Mouse (Mus musculus) left cerebral cortex, postnatal 14 days (tissue): Measurements from ENCODE around the gene Tet3. TPM values are rescaled to one million over a fixed set of nuclear protein-coding genes. Genes with fewer than 3 reads are reported as not detected.

Experiments used
- DNase-seq, 2 experiments: peaks; one replicate each; pipeline ENCODE4 v3.0.0; 2021 to 2022; ENCODE audit warnings: low spot score in 2 of 2, mixed read lengths in 1 of 2
- intact Hi-C: fragments of 180-260 bp; cut with DNase I; formaldehyde crosslinking; loops from one replicate; pipeline ENCODE4 v1.15.1; 2025
- total RNA-seq, 2 experiments: library from RNA; stranded (reverse); gene quantifications; 2 replicates each; pipeline ENCODE4 v1.2.3; 2021

Gene Tet3
- total RNA-seq, 2 experiments from 2014 or later, result 106 to 114 TPM

DNA sequence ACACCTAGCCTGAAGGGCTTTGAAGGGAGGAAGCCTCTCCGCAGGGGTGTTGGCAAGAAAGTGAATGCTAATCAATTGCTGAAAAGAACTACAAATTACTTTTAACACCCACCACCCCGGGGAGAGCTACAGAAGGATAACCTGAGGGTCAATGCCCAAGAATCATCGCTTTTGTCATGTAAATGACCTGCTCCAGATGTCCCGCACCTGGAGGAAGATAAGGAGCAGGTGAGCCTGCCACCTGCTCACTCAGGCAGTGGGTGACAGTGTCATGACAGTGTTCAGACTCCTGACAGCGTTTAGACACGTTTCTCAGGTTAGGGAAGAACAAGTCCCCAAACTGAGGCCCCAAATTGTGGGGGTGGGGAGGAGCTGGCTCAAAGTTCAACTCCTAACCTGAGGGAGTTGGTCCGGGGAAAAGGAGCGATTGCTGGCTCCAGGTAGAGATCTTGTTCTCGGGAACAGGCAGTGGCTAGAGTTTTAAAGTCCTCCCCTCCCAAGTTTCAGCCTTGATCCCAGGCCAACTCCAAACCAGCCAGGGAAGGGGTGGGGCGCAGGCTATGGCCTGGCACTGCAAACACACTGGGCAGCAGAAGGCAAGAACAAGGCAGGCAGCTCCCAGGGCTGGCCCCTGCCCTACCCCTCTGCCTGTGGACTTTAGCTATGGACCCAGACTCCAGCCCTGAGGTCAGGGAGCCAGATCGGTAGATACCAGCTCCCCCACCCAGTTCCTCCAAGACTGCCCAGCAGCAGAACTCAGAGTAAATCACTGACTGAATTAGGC is 36.8 kb downstream of the Tet3 start:
- intact Hi-C loops, result no loop called here
- DNase-seq, result no peak

DNA sequence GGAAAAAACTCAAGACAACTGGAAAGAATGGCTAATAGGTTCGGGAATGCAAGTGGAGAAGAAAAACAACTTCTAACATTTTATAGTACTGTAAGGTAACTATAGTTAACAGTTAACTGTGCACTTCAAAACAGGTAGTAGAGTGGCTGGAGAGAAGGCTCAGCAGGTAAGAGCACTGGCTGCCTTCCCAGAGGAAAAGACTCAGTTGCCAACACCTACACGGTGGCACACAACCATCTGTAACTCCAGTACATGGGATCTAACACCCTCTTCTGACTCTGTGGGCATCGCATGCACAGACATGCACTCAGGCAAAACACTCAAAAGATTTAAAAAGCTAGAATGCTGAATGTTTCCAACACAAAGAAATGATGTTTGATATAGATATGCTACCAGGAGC is 39.4 kb downstream of the Tet3 start:
- no peak for DNase-seq
- intact Hi-C loops, result no loop called here

DNA sequence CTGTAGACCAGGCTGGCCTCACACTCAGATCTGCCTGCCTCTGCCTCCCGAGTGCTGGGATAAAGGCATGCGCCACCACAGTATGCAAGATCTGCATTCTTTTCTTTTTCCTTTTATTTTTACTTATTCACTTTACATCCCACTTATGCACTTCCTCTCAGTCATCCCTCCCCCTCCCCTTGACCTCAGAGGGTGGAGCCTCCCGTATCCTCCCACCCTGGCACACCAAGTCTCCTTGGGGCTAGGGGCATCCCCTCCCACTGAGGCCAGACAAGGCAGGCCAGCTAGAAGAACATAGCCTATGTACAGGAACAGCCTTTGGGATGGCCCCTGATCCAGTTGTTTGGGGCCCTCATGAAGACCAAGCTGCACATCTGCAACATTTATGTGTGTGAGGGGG is 41.4 kb downstream of the Tet3 start:
- intact Hi-C loops, result no loop called here
- no peak for DNase-seq

DNA sequence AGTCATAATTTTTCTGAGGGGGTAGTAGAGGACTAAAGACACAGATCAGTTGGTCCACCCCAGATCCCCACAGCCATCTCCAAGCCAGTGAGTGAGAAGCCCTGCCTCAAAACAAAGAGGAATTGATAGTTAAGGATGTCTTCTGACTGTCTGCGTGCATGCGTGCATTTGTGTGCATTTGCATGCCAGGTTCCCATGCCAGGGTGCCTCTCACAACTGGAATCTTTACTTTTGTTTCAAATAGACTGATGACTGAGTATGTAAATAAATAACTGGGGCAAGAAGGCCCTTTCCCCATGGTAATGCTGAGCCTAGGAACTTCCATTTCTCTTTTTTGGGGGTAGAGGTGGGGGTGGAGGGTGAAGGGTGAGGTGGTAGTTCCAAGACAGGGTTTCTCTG is 41.8 kb downstream of the Tet3 start:
- DNase-seq, result no peak
- intact Hi-C loops, result no loop called here

DNA sequence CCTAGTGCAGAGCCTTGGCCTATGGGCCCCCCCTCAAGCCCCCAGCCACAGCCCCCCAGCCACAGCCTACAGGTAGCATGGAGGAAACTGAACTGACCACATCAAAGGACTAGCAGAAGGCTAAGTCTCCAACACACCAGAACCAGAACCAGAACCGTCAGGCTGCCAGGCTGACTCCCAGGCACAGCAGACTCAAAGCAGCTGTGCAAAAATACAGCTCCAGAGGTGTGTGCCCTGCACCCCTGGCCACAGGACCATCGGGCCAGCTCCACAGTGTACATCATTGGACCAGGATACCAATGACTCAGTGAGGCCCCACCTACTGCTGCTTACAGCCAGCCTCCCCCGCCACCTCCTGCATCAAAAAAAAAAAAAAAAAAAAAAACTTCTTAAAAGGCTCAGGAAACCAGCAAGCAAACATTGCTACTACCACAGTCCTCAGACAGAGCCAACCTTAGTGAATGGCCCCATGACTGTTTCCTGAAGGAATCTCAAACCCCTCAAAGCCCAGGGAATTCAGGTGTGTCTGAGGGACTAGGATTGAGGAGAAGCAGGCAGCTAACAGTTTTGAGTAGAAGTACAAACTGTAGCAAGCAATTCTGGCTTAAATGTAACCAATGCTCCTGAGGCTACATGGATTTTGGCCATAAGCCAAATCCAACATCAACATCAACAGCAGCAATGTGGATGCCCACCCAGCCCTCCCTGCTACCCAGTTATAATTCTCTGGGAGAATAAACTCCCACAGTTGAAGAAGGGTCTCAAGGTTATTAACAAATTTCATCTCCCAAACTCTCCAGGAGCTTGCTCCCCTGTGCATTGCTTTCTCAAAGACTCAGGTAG is 42.4 kb downstream of the Tet3 start:
- intact Hi-C loops, result no loop called here
- DNase-seq, result no peak

DNA sequence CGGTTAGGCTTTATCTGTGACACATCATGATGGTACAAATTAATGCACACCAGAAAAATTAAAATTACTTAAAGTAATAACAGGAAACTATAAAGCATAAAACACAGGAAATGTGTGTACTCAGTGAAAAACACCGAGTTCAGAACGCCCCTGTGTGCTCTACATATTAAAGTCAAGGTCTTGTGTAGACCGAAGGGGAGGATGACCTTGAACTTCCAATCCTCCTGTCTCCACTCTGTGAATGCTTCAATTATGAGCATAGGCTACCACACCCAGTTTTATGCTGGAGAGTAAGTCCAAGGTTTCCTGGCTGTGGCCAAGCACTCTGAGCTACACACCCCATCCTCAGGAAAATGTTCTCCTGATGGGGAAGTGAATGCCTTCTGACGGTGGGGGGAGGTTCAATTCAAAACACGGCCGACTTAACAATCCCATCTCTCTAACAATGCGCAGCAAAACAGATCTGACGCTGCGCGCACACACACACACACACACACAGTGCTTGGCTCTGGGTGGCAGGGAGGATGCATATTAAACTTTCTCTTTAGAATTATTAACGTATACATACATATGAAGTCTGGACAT is 43.4 kb downstream of the Tet3 start:
- intact Hi-C loops, result no loop called here
- DNase-seq, result no peak

DNA sequence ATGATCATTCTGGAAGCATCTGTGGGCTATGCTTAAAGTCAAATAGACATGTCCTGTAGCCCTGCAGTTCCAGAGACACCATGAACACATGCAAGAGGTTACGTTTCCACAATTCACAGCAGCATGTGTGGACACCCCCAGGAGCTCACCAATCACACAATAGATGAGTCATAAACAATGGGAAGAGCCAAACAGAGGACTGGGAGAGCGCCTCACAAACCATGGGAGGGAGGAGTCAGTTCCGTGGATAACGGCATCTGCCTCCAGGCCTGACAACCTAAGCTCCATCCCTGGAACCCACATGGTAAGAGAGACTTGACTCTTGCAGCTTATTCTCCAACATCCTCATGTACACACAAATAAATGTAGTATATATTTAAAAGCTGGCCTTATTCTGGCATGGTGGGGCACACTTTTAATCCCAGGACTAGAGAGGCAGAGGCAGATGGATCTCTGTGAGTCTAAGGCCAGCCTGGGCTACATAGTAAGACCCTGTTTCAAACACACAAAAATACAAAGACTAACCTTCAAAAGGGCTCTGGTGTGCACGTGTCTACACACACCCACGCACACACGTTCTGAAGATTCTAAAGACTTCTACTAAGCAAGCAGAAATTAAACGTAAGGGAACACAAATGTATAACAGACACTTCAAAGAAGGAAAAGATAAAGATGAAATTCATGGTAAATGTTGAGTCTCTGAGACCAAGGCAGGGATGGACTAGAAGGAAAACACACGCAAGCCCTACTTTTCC is 44.1 kb downstream of the Tet3 start:
- intact Hi-C loops, result no loop called here
- DNase-seq, result no peak

DNA sequence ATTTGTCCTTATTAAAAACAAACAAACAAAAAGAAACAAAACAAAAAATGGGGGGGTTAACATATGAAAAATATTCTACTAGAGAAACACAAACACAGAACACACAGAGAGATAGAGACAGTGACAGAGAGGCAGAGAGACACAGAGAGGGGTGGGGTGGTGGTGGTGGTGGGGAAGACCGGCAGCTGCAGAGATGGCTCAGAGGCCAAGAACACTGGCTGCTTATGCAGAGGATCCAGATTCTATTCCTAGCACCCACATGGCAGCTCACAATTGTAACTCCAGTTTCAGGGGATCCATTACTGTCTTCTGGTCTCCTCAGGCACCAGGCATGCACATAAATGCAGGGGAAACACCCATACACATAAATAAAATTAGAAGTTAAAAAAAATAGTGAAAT is 45.2 kb downstream of the Tet3 start:
- DNase-seq, result no peak
- intact Hi-C loops, result no loop called here

DNA sequence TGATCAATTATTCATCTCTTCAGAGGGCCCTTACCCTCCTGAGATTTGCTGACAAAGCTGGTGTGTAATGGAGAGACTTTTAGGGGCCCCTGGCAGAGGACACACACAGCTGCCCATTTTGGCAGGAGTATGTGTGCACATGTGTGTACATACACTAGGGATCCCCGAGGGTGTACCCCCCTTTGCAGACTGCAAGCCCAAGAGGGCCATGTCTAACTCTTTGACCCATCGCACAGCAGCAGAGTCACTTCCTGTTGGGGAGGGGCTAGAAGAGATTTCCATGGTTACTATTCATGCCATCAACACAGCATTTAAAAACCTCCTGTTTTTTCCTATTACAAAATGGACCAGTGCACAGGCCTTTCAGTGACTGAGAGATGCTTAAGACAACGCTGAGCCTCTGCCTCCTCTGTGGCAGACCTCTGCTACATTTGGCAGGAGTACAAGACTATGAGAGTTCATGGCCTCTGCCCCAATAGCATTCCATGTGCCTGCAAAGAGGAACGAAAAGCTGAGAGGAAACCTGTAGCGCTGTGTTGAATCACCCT is 46.0 kb downstream of the Tet3 start:
- intact Hi-C loops, result no loop called here

DNA sequence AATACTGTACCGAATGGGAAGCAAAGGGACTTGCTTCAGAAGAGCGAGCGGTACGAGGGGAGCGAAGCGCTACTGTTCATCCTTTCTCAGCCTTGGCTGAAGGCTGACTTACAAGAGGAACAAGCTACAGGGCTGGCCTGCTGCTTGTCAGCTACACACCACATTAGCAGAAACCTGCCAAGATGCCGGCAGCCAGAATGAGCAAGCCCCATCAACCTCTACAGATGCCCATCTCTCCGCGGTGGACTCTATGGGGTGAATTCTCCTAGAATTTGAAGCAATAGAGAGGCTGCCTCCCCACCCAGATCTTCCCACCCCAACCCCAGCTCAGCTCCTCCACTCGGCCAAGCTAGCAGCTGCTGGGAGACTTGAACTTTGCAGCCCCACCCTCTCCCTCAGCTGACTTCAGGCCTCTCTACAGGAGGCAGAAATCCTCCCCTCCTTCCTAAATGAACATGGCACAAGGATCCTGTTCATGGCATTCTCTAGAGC is 46.5 kb downstream of the Tet3 start:
- intact Hi-C loops, result no loop called here
- DNase-seq, result no peak

More for the DNA sequence above, 46.0 kb downstream of the Tet3 start:
- no peak for DNase-seq

DNA sequence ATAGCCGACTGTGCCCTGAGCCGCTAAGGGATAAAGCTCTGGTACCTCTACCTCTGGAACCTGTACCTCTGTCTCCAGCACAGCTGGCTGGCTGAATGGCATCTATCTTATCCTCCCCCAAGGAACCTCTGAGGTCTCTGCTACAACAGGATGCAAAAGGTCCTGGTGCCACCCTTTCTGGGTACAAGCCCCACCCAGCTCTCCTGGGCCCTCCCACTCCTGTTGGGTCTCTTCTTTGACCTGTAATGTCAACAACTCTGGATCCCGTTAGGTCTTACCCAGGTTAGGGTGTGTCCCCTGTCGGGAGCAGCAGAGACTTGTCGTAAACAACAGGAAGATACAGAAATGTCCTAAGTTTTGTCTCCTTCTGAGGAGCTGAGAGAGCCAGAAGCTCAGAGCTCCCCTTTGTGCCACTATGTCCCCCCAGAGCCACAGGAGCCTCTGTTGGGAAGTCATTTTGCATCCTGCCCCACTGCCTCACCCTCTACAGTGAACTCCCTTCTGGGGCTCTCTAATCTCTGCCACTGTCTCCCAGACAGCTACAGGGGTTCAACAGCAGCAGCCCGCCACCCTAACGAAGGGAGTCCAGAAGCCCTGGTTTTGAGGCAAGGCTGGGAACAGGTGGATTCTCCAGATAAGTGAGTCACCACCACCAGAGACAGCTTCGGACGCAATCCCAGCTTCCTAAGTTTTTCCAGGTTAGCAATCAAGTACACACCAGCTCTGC is 47.1 kb downstream of the Tet3 start:
- intact Hi-C loops, result no loop called here

DNA sequence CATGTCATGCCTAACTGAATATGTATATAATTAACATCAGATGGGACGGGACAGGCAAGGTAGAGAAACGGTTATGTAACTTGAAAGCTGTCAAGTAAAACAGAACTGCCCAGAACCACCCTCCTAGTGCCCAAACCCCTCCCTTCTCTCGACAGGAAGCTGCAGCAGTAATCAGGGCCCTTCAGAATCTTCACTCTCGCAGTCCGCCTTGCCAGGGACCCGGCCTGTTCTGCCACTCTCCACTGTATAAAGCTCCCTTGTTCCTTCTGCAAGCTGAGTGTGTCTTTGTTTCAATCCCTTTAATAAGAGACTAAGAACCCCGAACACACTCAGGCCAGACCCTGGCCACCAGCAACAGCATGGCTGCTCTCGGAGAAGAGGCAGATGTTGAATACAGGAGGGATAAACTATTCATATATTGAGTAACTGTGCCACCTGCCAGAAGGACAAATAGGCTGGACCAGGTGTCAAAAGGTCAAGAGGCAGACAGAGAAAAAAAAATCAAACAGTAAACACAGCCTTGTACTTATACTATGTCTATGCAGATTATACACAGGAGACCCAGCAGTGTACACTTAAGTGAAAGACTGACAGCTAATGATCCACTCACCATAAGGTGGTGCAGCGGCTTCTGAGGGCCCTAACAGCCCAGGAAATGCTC is 48.7 kb downstream of the Tet3 start:
- peak in 1 of 2 experiments; percentile 31 for DNase-seq
- intact Hi-C loops, result no loop called here

More for the DNA sequence above, 47.1 kb downstream of the Tet3 start:
- DNase-seq, result no peak

DNA sequence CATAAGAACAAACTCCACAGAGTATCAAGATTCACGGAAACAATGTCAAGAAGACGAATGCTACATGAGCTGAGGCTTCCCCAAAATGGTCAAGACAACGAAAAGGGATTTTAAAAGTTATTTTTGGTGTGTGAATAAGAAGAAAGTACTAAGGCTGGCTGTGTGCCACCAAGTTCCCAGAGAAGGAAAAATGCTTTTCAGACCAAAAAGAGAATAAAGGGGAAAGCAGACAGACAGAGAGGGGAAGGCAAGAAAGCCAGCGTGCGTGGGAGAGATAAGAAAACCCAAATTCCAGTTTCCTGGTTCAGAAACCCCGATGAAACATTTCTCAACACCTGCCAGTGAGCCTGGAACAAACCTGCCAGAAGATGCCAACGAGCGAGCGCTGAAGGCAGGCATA is 50.4 kb downstream of the Tet3 start:
- intact Hi-C loops, result no loop called here
- DNase-seq, result peak in 1 of 2 experiments; percentile 53

DNA sequence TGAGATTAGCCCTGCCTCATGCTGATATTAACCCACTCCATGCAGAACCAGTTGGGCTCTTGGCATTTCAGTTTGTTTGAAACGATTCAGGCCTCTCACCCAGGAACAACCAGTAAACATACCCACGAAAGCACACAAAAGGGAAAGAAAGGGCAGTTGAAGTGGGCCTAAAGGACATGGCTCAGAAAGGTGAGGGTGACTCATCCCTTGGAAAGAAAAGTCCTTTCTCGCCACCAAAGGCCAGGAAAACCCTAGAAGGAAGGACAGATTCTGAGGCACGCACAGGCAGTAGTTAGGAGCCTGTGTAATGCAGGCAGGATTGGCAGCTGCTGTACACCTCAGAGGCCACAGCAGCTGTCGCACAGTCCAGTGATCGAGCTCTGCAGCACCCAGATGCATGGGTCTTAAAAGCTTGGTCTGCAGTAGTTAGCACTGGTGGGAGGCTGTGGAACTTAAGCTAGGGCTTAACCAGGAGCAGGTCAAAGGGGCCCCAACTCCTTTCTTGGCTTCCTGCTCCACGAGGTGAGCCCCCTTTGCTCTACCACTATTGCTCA is 53.3 kb downstream of the Tet3 start:
- intact Hi-C loops, result no loop called here
- no peak for DNase-seq

DNA sequence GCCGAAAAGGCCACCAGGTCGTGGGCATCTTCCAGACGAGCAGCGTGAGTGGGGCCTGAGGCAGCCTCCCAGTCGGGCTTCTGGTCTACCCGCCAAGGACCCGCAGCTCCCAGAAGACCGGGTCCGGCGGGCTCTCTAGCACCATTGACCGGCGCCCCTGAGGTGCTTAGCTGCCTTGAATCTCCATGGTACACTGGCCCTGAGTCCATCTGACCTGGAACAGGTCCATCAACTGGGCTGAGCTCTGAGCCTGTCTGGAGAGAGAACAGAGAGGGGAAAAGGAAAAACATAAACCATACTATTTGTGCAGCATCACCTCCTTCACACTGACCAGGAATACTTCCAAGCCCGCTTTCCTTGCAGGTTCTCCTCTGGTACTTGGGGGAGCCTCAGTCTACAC is 54.3 kb downstream of the Tet3 start:
- DNase-seq, result no peak
- intact Hi-C loops, result no loop called here

DNA sequence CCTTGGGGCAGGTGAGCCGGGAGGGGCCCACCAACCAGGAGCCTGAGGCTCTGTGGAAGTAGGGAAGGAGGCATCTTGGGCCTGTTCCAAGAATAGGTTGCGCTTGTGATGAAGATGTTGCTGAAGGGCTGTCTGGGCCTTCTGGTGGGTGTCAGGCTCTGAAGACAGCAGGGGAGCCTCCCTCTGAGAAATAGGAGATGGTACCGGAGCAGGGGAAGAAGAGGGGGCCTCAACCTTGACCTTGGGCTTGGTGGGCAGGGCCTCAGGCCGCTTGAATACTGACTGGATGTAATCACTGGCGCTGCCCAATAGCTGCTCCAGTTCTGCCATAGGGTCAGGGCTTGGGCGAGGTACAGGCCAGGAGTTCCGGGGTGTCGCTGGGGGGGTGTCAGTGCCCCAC is 55.4 kb downstream of the Tet3 start:
- no peak for DNase-seq
- intact Hi-C loops, result no loop called here

DNA sequence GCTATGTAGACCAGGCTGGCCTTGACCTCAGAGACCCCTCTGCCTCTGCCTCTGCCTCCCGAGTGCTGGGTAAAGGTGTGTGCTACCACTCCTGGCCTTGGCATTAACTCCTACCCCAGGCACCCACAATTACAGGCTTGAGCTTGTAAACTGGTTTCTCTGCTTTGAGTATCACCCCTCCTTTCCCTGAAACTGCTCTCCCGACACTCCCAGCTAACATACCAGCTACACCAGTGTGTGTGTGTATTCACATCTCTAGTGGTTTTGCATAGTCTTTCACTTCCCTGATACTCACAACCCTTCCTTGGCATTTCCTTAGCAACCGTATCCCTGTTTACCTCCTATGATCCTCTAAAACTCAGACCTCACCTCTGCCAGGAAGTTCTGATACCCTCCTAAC is 59.1 kb downstream of the Tet3 start:
- intact Hi-C loops, result no loop called here

DNA sequence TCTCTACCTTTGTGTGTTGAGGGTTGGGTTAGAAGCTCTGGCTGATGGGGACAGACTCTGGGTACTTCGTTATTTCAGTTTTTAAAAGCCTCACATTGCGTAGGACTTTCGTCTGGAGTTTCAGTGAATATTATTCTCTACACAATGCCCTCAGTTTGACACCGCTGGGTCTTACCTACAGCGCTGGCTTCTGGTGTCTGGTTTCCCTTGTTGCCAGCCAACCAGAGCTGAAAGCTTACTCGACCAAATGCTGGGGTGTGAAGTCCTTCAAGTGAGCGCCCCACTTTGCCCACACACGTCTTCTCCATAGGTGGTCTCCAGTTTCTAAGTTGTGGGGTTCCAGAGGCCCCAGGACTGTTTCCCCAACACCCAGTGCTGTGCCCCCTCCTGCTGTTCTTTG is 61.2 kb downstream of the Tet3 start:
- no peak for DNase-seq
- intact Hi-C loops, result no loop called here

More for the DNA sequence above, 59.1 kb downstream of the Tet3 start:
- no peak for DNase-seq
